Comparison of ENCODE assay signal across 12 mouse cellular contexts in the genomic region with DNA sequence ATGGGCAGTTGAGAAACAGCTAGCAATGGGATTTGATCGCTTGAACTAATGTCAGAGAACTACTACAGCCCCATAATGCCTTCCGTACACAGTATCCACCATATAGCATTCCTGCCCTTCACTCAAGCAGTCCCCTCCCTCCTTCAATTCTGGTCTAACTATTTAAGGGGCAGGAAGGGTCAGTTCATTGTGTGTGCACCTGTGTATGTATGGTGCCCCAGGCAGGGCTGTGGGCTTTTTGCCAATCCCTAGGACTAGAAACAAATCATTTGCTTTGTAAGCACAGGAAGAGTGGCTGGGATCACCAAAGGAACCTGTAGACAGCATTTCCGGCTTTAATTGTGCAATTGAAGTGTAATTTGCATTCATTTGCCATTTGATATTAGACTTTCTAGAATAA. TPM values are rescaled to one million over a fixed set of nuclear protein-coding genes. Genes with fewer than 3 reads are reported as not detected.
DNase-seq lines count a peak whose midpoint lies in the region; ATAC-seq and TF ChIP-seq lines count a peak whose summit lies in the region.
"Had no signal": no experiment of that assay in that cellular context is flagged by ENCODE, and none has a peak within 500 bp of the region (broad histone marks: within the 10 kb centered on the region; RNA-seq: fewer than 3 reads in every experiment).

No protein-coding gene starts in this region.

- H3K9ac ChIP-seq in kidney, postnatal 0 days (ENCODE audit: low read depth, low read length) = no peak overlapping the region
- no peak overlapping the region for H3K9ac ChIP-seq in embryonic facial prominence, embryonic 14.5 days (ENCODE audit: low read depth, low read length)
- H3K9ac ChIP-seq in forebrain, embryonic 15.5 days (replicated peaks) = no peak overlapping the region
- H3K9ac ChIP-seq in midbrain, embryonic 12.5 days (replicated peaks) = no peak overlapping the region
- H3K9ac ChIP-seq: limb, embryonic 12.5 days; lung, embryonic 15.5 days had no signal

- no peak for TF ChIP-seq CTCF in kidney, postnatal 0 days (IDR thresholded peaks at IDR 0.05; ENCODE audit: low read depth)

- no peak for ATAC-seq in kidney, postnatal 0 days (replicated peaks; ENCODE audit: low FRiP score, low read depth)
- ATAC-seq in embryonic facial prominence, embryonic 14.5 days (ENCODE audit: low read depth) = peak; percentile 21; the same call in 1 of the 2 replicates
- ATAC-seq in forebrain, embryonic 15.5 days (replicated peaks) = 0 out of 2 replicates have a peak, but pooled peaks have one; percentile 31
- ATAC-seq in midbrain, embryonic 12.5 days (ENCODE audit: low FRiP score, low read depth) = no peak

- peak; percentile 20 for DNase-seq in kidney, postnatal 0 days (ENCODE audit: low spot score)
- no peak for DNase-seq in kidney, adult 9 months
- peak; percentile 47 for DNase-seq in embryonic facial prominence, embryonic 14.5 days (ENCODE audit: low spot score)
- no peak for DNase-seq in T-cell, adult 2 months (ENCODE audit: low spot score)
- DNase-seq in B cell, adult 2 months = no peak
- no peak for DNase-seq in spleen, adult 18-20 months
- DNase-seq: heart, postnatal 4 days had no signal

- no peak overlapping the region for H3K4me3 ChIP-seq in kidney, postnatal 0 days (replicated peaks; ENCODE audit: low read depth, low read length)
- H3K4me3 ChIP-seq in embryonic facial prominence, embryonic 14.5 days (ENCODE audit: low read depth, low read length) = no peak overlapping the region
- no peak overlapping the region for H3K4me3 ChIP-seq in forebrain, embryonic 15.5 days
- no peak overlapping the region for H3K4me3 ChIP-seq in midbrain, embryonic 12.5 days
- H3K4me3 ChIP-seq: limb, embryonic 12.5 days; lung, embryonic 15.5 days had no signal

- no peaks in the 10 kb centered on the region for H3K27me3 ChIP-seq in kidney, postnatal 0 days (ENCODE audit: insufficient read depth, low read length)
- H3K27me3 ChIP-seq in embryonic facial prominence, embryonic 14.5 days (replicated peaks; ENCODE audit: control insufficient read depth, insufficient read depth, low read length) = no peaks in the 10 kb centered on the region
- no peaks in the 10 kb centered on the region for H3K27me3 ChIP-seq in forebrain, embryonic 15.5 days
- no peaks in the 10 kb centered on the region for H3K27me3 ChIP-seq in midbrain, embryonic 12.5 days
- H3K27me3 ChIP-seq: CH12.LX; limb, embryonic 12.5 days; lung, embryonic 15.5 days had no signal

- 69% methylated on average over 3 of the region's 3 CpGs for WGBS in kidney, postnatal 0 days
- 75% methylated on average over 3 of the region's 3 CpGs for WGBS in embryonic facial prominence, embryonic 14.5 days
- 48% methylated on average over 3 of the region's 3 CpGs for WGBS in forebrain, embryonic 15.5 days
- WGBS in midbrain, embryonic 12.5 days = 89% methylated on average over 3 of the region's 3 CpGs

- no peaks in the 10 kb centered on the region for H3K9me3 ChIP-seq in kidney, postnatal 0 days (replicated peaks; ENCODE audit: low read length)
- H3K9me3 ChIP-seq in embryonic facial prominence, embryonic 14.5 days (ENCODE audit: control insufficient read depth, low read length) = no peaks in the 10 kb centered on the region
- no peaks in the 10 kb centered on the region for H3K9me3 ChIP-seq in forebrain, embryonic 15.5 days
- H3K9me3 ChIP-seq in midbrain, embryonic 12.5 days = no peaks in the 10 kb centered on the region
- H3K9me3 ChIP-seq: limb, embryonic 12.5 days; lung, embryonic 15.5 days had no signal

- 0 out of 2 replicates have a peak overlapping the region, but pooled peaks have one; percentile 2 for H3K27ac ChIP-seq in kidney, postnatal 0 days
- 0 out of 2 replicates have a peak overlapping the region, but pooled peaks have one; percentile 36 for H3K27ac ChIP-seq in embryonic facial prominence, embryonic 14.5 days (replicated peaks; ENCODE audit: low read depth, low read length)
- H3K27ac ChIP-seq in forebrain, embryonic 15.5 days (replicated peaks) = peak overlapping the region; percentile 92
- peak overlapping the region; percentile 77; the same call in 1 of the 2 replicates for H3K27ac ChIP-seq in midbrain, embryonic 12.5 days (replicated peaks)
- H3K27ac ChIP-seq: limb, embryonic 12.5 days; lung, embryonic 15.5 days had no signal

- H3K36me3 ChIP-seq in kidney, postnatal 0 days (ENCODE audit: insufficient read depth, low read length) = peaks cover 6% of the 10 kb centered on the region
- 0 out of 2 replicates have a peak, but pooled peaks cover 4% of the 10 kb centered on the region for H3K36me3 ChIP-seq in embryonic facial prominence, embryonic 14.5 days (ENCODE audit: control insufficient read depth, insufficient read depth, low read length)
- peaks cover 8% of the 10 kb centered on the region; the same call in 1 of the 2 replicates for H3K36me3 ChIP-seq in forebrain, embryonic 15.5 days
- peaks cover 11% of the 10 kb centered on the region for H3K36me3 ChIP-seq in midbrain, embryonic 12.5 days

- H3K4me1 ChIP-seq in kidney, postnatal 0 days (replicated peaks; ENCODE audit: insufficient read depth, low read length) = 0 out of 2 replicates have a peak, but pooled peaks cover 3% of the 10 kb centered on the region
- H3K4me1 ChIP-seq in embryonic facial prominence, embryonic 14.5 days (ENCODE audit: control insufficient read depth, insufficient read depth, low read length) = peaks cover 11% of the 10 kb centered on the region; the same call in 1 of the 2 replicates
- peaks cover 27% of the 10 kb centered on the region for H3K4me1 ChIP-seq in forebrain, embryonic 15.5 days
- peaks cover 19% of the 10 kb centered on the region for H3K4me1 ChIP-seq in midbrain, embryonic 12.5 days

- H3K4me2 ChIP-seq in kidney, postnatal 0 days (ENCODE audit: low read length) = no peak overlapping the region
- H3K4me2 ChIP-seq in embryonic facial prominence, embryonic 14.5 days (ENCODE audit: low read depth, low read length) = no peak overlapping the region
- H3K4me2 ChIP-seq in forebrain, embryonic 15.5 days (replicated peaks) = no peak overlapping the region
- no peak overlapping the region for H3K4me2 ChIP-seq in midbrain, embryonic 12.5 days (replicated peaks)
- H3K4me2 ChIP-seq: limb, embryonic 12.5 days; lung, embryonic 15.5 days had no signal

RNA-seq across cellular contexts. Expression of a gene that starts 46.6 kb away (rescaled TPM):
- polyA plus RNA-seq in kidney, postnatal 0 days (2015; fragmentation: Nextera tagmentation; extraction: Ambion mirVana) = 14.9 and 16.1 TPM in 2 replicates
- polyA plus RNA-seq in embryonic facial prominence, embryonic 14.5 days (2014; fragmentation: Nextera tagmentation; extraction: Ambion mirVana) = 17.7 and 21.1 TPM in 2 replicates
- 27.9 and 29.1 TPM in 2 replicates for polyA plus RNA-seq in forebrain, embryonic 15.5 days (2015; fragmentation: Nextera tagmentation; extraction: Ambion mirVana)
- polyA plus RNA-seq in midbrain, embryonic 12.5 days (2016; fragmentation: Nextera tagmentation; extraction: Ambion mirVana) = 31.8 and 32.3 TPM in 2 replicates

RNA-seq across cellular contexts. Expression of a gene that starts 56.3 kb away (rescaled TPM):
- 8.7 and 12.4 TPM in 2 replicates for polyA plus RNA-seq in kidney, postnatal 0 days (2015; fragmentation: Nextera tagmentation; extraction: Ambion mirVana)
- polyA plus RNA-seq in embryonic facial prominence, embryonic 14.5 days (2014; fragmentation: Nextera tagmentation; extraction: Ambion mirVana) = 13.5 and 13.8 TPM in 2 replicates
- polyA plus RNA-seq in forebrain, embryonic 15.5 days (2015; fragmentation: Nextera tagmentation; extraction: Ambion mirVana) = 22.5 and 32.2 TPM in 2 replicates
- polyA plus RNA-seq in midbrain, embryonic 12.5 days (2016; fragmentation: Nextera tagmentation; extraction: Ambion mirVana) = 10.5 and 10.6 TPM in 2 replicates

Comparison
In these comparisons a context has a peak if more than half of its experiments do, and no peak if none do; other contexts are left out.
1. DNase-seq: peak in kidney, postnatal 0 days (single experiment) and embryonic facial prominence, embryonic 14.5 days (single experiment); none in kidney, adult 9 months (single experiment), T-cell, adult 2 months (single experiment), B cell, adult 2 months (0 of 2) and spleen, adult 18-20 months (0 of 2).
2. ATAC-seq: peak in embryonic facial prominence, embryonic 14.5 days (single experiment) and forebrain, embryonic 15.5 days (single experiment); none in kidney, postnatal 0 days (single experiment) and midbrain, embryonic 12.5 days (single experiment).
3. H3K27ac ChIP-seq: peak in every context shown above with its lines; median percentile 92 in forebrain, embryonic 15.5 days; 77 in midbrain, embryonic 12.5 days; 36 in embryonic facial prominence, embryonic 14.5 days; 2 in kidney, postnatal 0 days.